Mouse (Mus musculus) hindbrain, postnatal 0 days (tissue): ENCODE measurements around the gene Ankfy1. TPM values are rescaled to one million over a fixed set of nuclear protein-coding genes. Genes with fewer than 3 reads are reported as not detected.

ENCODE experiments used
- ATAC-seq: fragments of 200-750 bp; cut with Nextera tagmentation; 2 replicates; pipeline ENCODE4 v1.8.0; 2017; ENCODE audit warnings: mild to moderate bottlenecking, moderate TSS enrichment, moderate library complexity
- DNase-seq: peaks from one replicate; pipeline ENCODE4 v3.0.0-alpha.2; 2015; ENCODE audit warnings: low spot score
- H3K27ac ChIP-seq: fragments of 300-500 bp; sonication (generic); 2 replicates; pipeline ENCODE4 v1.5.1; 2014; ENCODE audit warnings: mild to moderate bottlenecking
- H3K27me3 ChIP-seq: fragments of 300-500 bp; sonication (generic); 2 replicates; pipeline ENCODE4 v1.6.1; 2014; ENCODE audit warnings: low read length, mixed read lengths; ENCODE audit not compliant: insufficient read depth
- H3K36me3 ChIP-seq: fragments of 300-500 bp; sonication (generic); 2 replicates; pipeline ENCODE4 v1.6.1; 2014; ENCODE audit warnings: low read length, mixed read lengths; ENCODE audit not compliant: insufficient read depth
- H3K4me1 ChIP-seq: fragments of 300-500 bp; sonication (generic); 2 replicates; pipeline ENCODE4 v1.6.1; 2014; ENCODE audit warnings: antibody characterized with exemption, low read length, mixed read lengths; ENCODE audit not compliant: insufficient read depth
- H3K4me2 ChIP-seq: fragments of 300-500 bp; sonication (generic); 2 replicates; pipeline ENCODE4 v1.6.1; 2014; ENCODE audit warnings: low read depth, mild to moderate bottlenecking, low read length, moderate library complexity, mixed read lengths
- H3K4me3 ChIP-seq: fragments of 300-500 bp; sonication (generic); 2 replicates; pipeline ENCODE4 v1.5.1; 2014; ENCODE audit warnings: low read length
- H3K9ac ChIP-seq: fragments of 300-500 bp; sonication (generic); replicated peaks from 2 replicates; pipeline ENCODE4 v1.6.1; 2014; ENCODE audit warnings: mild to moderate bottlenecking, low read length, moderate library complexity, mixed read lengths
- H3K9me3 ChIP-seq: fragments of 300-500 bp; sonication (generic); 2 replicates; pipeline ENCODE4 v1.6.1; 2016; ENCODE audit warnings: low read length, mixed read lengths
- CTCF ChIP-seq: IDR thresholded peaks from 2 replicates; pipeline ENCODE4 v1.5.1; 2016; ENCODE audit warnings: antibody characterized with exemption, control low read depth, low read depth
- WGBS: fragments of 180-500 bp; shearing (Covaris S2); extraction: QIAGEN DNeasy Blood & Tissue Kit; methylation state at CpG from one replicate; pipeline ENCODE4 v1.1.7; 2014; 5-methylcytosine and 5-hydroxymethylcytosine counted together
- polyA plus RNA-seq: library from polyadenylated mRNA; unstranded; fragments of >200 nt; fragmentation: Nextera tagmentation; extraction: Ambion mirVana; gene quantifications from 2 replicates; pipeline ENCODE4 v1.2.1, GENCODE M21; 2015
- total RNA-seq: library from RNA; depleted of rRNA; stranded (reverse); fragments of >200 nt; gene quantifications from 2 replicates; pipeline ENCODE4 v1.2.3, GENCODE M21; 2014

Ankfy1 gene
- total and polyA plus RNA-seq, 2 experiments from 2014 or later: 16.0 to 42.8 TPM

GRCm38 (mm10) chr11:72670634-72671033 lies 19.2 kb upstream of the Ankfy1 start:
- H3K27me3 ChIP-seq: no peaks in the 10 kb centered on the region
- no peaks in the 10 kb centered on the region for H3K9me3 ChIP-seq
- ATAC-seq (no peak), DNase-seq (no peak)
- no peak overlapping the region for H3K4me3 ChIP-seq
- no peak overlapping the region for H3K9ac ChIP-seq
- no peak overlapping the region for H3K27ac ChIP-seq
- no peaks in the 10 kb centered on the region for H3K36me3 ChIP-seq
- no peak for TF ChIP-seq CTCF
- H3K4me1 ChIP-seq: no peaks in the 10 kb centered on the region
- no peak overlapping the region for H3K4me2 ChIP-seq

- WGBS: 88% methylated on average over 6 of the region's 6 CpGs
These were observed 18.4 kb upstream of the Ankfy1 start for GRCm38 (mm10) chr11:72671294-72671988.

GRCm38 (mm10) chr11:72672438-72672837 lies 17.4 kb upstream of the Ankfy1 start:
- Histone ChIP-seq H3K4me3 (no peak overlapping the region), H3K4me2 (no peak overlapping the region), H3K36me3 (no peaks in the 10 kb centered on the region), H3K27ac (no peak overlapping the region), H3K4me1 (no peaks in the 10 kb centered on the region), H3K9ac (no peak overlapping the region), H3K27me3 (no peaks in the 10 kb centered on the region), H3K9me3 (no peaks in the 10 kb centered on the region)
- DNase-seq (no peak), ATAC-seq (no peak)
- 89% methylated on average over 1 of the region's 1 CpGs for WGBS
- no peak for TF ChIP-seq CTCF

More at GRCm38 (mm10) chr11:72671294-72671988, 18.4 kb upstream of the Ankfy1 start:
- ATAC-seq (no peak), DNase-seq (no peak)
- no peak overlapping the region for H3K9ac ChIP-seq
- no peaks in the 10 kb centered on the region for H3K27me3 ChIP-seq
- TF ChIP-seq CTCF: no peak
- H3K36me3 ChIP-seq: no peaks in the 10 kb centered on the region
- no peaks in the 10 kb centered on the region for H3K4me1 ChIP-seq
- H3K4me3 ChIP-seq: no peak overlapping the region
- no peak overlapping the region for H3K27ac ChIP-seq
- H3K4me2 ChIP-seq: no peak overlapping the region
- no peaks in the 10 kb centered on the region for H3K9me3 ChIP-seq

GRCm38 (mm10) chr11:72675280-72675679 lies 14.5 kb upstream of the Ankfy1 start:
- Histone ChIP-seq H3K9ac (no peak overlapping the region), H3K4me2 (no peak overlapping the region), H3K27me3 (no peaks in the 10 kb centered on the region), H3K4me1 (no peaks in the 10 kb centered on the region), H3K4me3 (no peak overlapping the region), H3K36me3 (no peaks in the 10 kb centered on the region), H3K9me3 (no peaks in the 10 kb centered on the region), H3K27ac (no peak overlapping the region)
- WGBS: 64% methylated on average over 2 of the region's 2 CpGs
- TF ChIP-seq CTCF: no peak
- no peak for DNase-seq
- no peak for ATAC-seq

- H3K27ac ChIP-seq: no peak overlapping the region
- no peak for ATAC-seq
- no peak overlapping the region for H3K4me3 ChIP-seq
- no peak overlapping the region for H3K9ac ChIP-seq
- H3K4me2 ChIP-seq: no peak overlapping the region
- no peak for DNase-seq
- no peak for TF ChIP-seq CTCF
- no peaks in the 10 kb centered on the region for H3K9me3 ChIP-seq
- H3K27me3 ChIP-seq: no peaks in the 10 kb centered on the region
- H3K4me1 ChIP-seq: no peaks in the 10 kb centered on the region
- H3K36me3 ChIP-seq: no peaks in the 10 kb centered on the region; the same call in 1 of the 2 replicates
These were observed 9.1 kb upstream of the Ankfy1 start for GRCm38 (mm10) chr11:72680726-72681125.

GRCm38 (mm10) chr11:72683402-72683801 lies 6.4 kb upstream of the Ankfy1 start:
- DNase-seq: no peak

GRCm38 (mm10) chr11:72686697-72687096 lies 3.1 kb upstream of the Ankfy1 start:
- ATAC-seq (no peak), DNase-seq (no peak)
- H3K27ac ChIP-seq: no peak overlapping the region
- H3K4me3 ChIP-seq: no peak overlapping the region
- H3K27me3 ChIP-seq: no peaks in the 10 kb centered on the region
- no peaks in the 10 kb centered on the region for H3K36me3 ChIP-seq
- H3K4me1 ChIP-seq: 0 out of 2 replicates have a peak, but pooled peaks cover 9% of the 10 kb centered on the region
- no peak overlapping the region for H3K4me2 ChIP-seq
- H3K9me3 ChIP-seq: no peaks in the 10 kb centered on the region
- H3K9ac ChIP-seq: no peak overlapping the region
- TF ChIP-seq CTCF: no peak

More at GRCm38 (mm10) chr11:72683402-72683801, 6.4 kb upstream of the Ankfy1 start:
- no peak overlapping the region for H3K4me2 ChIP-seq
- H3K4me3 ChIP-seq: no peak overlapping the region
- H3K9me3 ChIP-seq: no peaks in the 10 kb centered on the region
- TF ChIP-seq CTCF: no peak
- no peak overlapping the region for H3K27ac ChIP-seq
- H3K4me1 ChIP-seq: no peaks in the 10 kb centered on the region
- WGBS: 93% methylated on average over 2 of the region's 2 CpGs
- no peaks in the 10 kb centered on the region; the same call in 1 of the 2 replicates for H3K36me3 ChIP-seq
- no peaks in the 10 kb centered on the region for H3K27me3 ChIP-seq
- H3K9ac ChIP-seq: no peak overlapping the region
- ATAC-seq: no peak
